Mouse (Mus musculus) heart, postnatal 0 days (tissue): Measurements from ENCODE around the gene Mrpl1. TPM values are rescaled to one million over a fixed set of nuclear protein-coding genes. Genes with fewer than 3 reads are reported as not detected.

ENCODE experiments used
- ATAC-seq: fragments of 200-750 bp; cut with Nextera tagmentation; 2 replicates; pipeline ENCODE4 v1.8.0; 2017; ENCODE audit warnings: low read depth, moderate number of reproducible peaks, moderate library complexity; ENCODE audit not compliant: insufficient read depth
- DNase-seq: peaks from one replicate; pipeline ENCODE4 v3.0.0-alpha.2; 2016; ENCODE audit warnings: low spot score
- H3K27ac ChIP-seq: fragments of 300-500 bp; sonication (generic); 2 replicates; pipeline ENCODE4 v1.5.1; 2014; ENCODE audit warnings: low read depth, mild to moderate bottlenecking
- H3K27me3 ChIP-seq: fragments of 300-500 bp; sonication (generic); 2 replicates; pipeline ENCODE4 v1.6.1; 2014; ENCODE audit warnings: low read length, mixed read lengths; ENCODE audit not compliant: control insufficient read depth, insufficient read depth
- H3K36me3 ChIP-seq: fragments of 300-500 bp; sonication (generic); replicated peaks from 2 replicates; pipeline ENCODE4 v1.6.1; 2014; ENCODE audit warnings: low read length, mixed read lengths; ENCODE audit not compliant: control insufficient read depth, insufficient read depth
- H3K4me1 ChIP-seq: fragments of 300-500 bp; sonication (generic); 2 replicates; pipeline ENCODE4 v1.6.1; 2014; ENCODE audit warnings: antibody characterized with exemption; ENCODE audit not compliant: control insufficient read depth, insufficient read depth
- H3K4me2 ChIP-seq: fragments of 300-500 bp; sonication (generic); 2 replicates; pipeline ENCODE4 v1.6.1; 2014; ENCODE audit warnings: low read depth, mild to moderate bottlenecking, low read length, moderate library complexity
- H3K4me3 ChIP-seq: fragments of 300-500 bp; sonication (generic); 2 replicates; pipeline ENCODE4 v1.5.1; 2014; ENCODE audit warnings: low read depth, low read length
- H3K9ac ChIP-seq: fragments of 300-500 bp; sonication (generic); replicated peaks from 2 replicates; pipeline ENCODE4 v1.6.1; 2014; ENCODE audit warnings: low read depth, low read length, mixed read lengths
- H3K9me3 ChIP-seq: fragments of 300-500 bp; sonication (generic); replicated peaks from 2 replicates; pipeline ENCODE4 v1.6.1; 2016; ENCODE audit warnings: low read length; ENCODE audit not compliant: control insufficient read depth
- CTCF ChIP-seq: IDR thresholded peaks from 2 replicates; pipeline ENCODE4 v1.5.1; 2016; ENCODE audit warnings: antibody characterized with exemption, control low read depth, low read depth
- EP300 ChIP-seq: IDR thresholded peaks from 2 replicates; pipeline ENCODE4 v1.6.1; 2016; ENCODE audit warnings: antibody characterized with exemption, low read depth
- WGBS: fragments of 180-500 bp; shearing (Covaris S2); extraction: QIAGEN DNeasy Blood & Tissue Kit; methylation state at CpG from one replicate; pipeline ENCODE4 v1.1.7; 2014; 5-methylcytosine and 5-hydroxymethylcytosine counted together
- polyA plus RNA-seq: library from polyadenylated mRNA; unstranded; fragments of >200 nt; fragmentation: Nextera tagmentation; extraction: Ambion mirVana; gene quantifications from 2 replicates; pipeline ENCODE4 v1.2.1, GENCODE M21; 2015
- total RNA-seq: library from RNA; depleted of rRNA; stranded (reverse); fragments of >200 nt; gene quantifications from 2 replicates; pipeline ENCODE4 v1.2.3, GENCODE M21; 2014; ENCODE audit warnings: low replicate concordance; rRNA removed

Mrpl1 gene
- total and polyA plus RNA-seq, 2 experiments from 2014 or later, result 18.3 to 29.7 TPM

DNA sequence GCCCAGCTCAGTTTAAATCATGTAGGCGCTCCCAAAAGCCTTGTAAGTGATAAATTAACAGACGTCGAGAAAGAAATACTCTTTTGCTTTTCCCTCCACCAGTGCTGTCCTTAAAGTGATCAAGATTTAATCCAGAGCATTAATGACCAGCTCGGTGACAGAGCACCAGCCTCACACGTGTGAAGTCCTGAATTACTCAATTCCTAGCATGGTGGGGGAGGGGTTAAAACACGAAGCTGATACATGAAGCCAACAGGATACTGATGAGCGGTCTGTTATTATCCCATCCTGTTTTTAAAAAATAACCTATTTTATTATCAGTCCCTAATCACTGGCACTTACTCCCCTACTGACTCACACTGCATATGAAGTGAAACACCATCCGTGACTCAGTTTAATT, 102.4 kb downstream of the Mrpl1 start:
- Histone ChIP-seq H3K9me3 (no peaks in the 10 kb centered on the region), H3K9ac (no peak overlapping the region), H3K4me3 (no peak overlapping the region), H3K4me2 (no peak overlapping the region), H3K36me3 (no peaks in the 10 kb centered on the region), H3K4me1 (no peaks in the 10 kb centered on the region), H3K27me3 (no peaks in the 10 kb centered on the region), H3K27ac (no peak overlapping the region)
- TF ChIP-seq CTCF (no peak), EP300 (no peak)
- WGBS, result 73% methylated on average over 8 of the region's 8 CpGs
- ATAC-seq, result no peak
- DNase-seq, result no peak

Other genes starting within 250 kb of the Mrpl1 start
- gene Cnot6l, start 45.3 kb upstream of the Mrpl1 start, total RNA-seq, result 17.6 and 22.3 TPM in 2 replicates
- 17.0 and 17.9 TPM in 2 replicates for gene Cnot6l, start 45.3 kb upstream of the Mrpl1 start, polyA plus RNA-seq
- gene Fras1, start 164.5 kb downstream of the Mrpl1 start, total RNA-seq, result 16.8 and 43.0 TPM in 2 replicates
- 4.0 and 4.8 TPM in 2 replicates for gene Fras1, start 164.5 kb downstream of the Mrpl1 start, polyA plus RNA-seq